Comparison of ENCODE assay signal across 15 mouse cellular contexts in genomic region chr7:118849543-118850250, GRCm38 (mm10). TPM values are rescaled to one million over a fixed set of nuclear protein-coding genes. Genes with fewer than 3 reads are reported as not detected.
A peak's percentile ranks its signal among the peaks of the same experiment; 100 is the strongest.
DNase-seq lines count a peak whose midpoint lies in the region; ATAC-seq and TF ChIP-seq lines count a peak whose summit lies in the region.
"Had no signal": no experiment of that assay in that cellular context is flagged by ENCODE, and none has a peak within 500 bp of the region (broad histone marks: within the 10 kb centered on the region; RNA-seq: fewer than 3 reads in every experiment).

No protein-coding gene starts in this region.

- DNase-seq in heart, adult 2 months: no peak
- no peak for DNase-seq in kidney, postnatal 0 days (ENCODE audit: low spot score)
- no peak for DNase-seq in kidney, postnatal 25 days
- DNase-seq in testis, postnatal 14 days (ENCODE audit: low spot score): no peak
- no peak for DNase-seq in stomach, postnatal 0 days (ENCODE audit: low spot score)
- DNase-seq in layer of hippocampus, postnatal 10 days (ENCODE audit: low spot score in 2 of 2): no peak
- DNase-seq: cerebellum, postnatal 14 days; gastrocnemius, postnatal 36 days; right cerebral cortex, postnatal 14 days had no signal

- TF ChIP-seq CTCF in heart, adult 2 months (IDR thresholded peaks at IDR 0.05): no peak
- TF ChIP-seq CTCF in kidney, postnatal 0 days (IDR thresholded peaks at IDR 0.05; ENCODE audit: low read depth): no peak
- TF ChIP-seq CTCF in testis, adult 2 months (IDR thresholded peaks at IDR 0.05; ENCODE audit: control insufficient read depth, insufficient read depth, insufficient replicate concordance, low read depth, low read length): no peak
- TF ChIP-seq CTCF in stomach, postnatal 0 days (IDR thresholded peaks at IDR 0.05; ENCODE audit: low read depth): no peak

- peaks cover 17% of the 10 kb centered on the region for H3K4me1 ChIP-seq in heart, embryonic 11.5 days (ENCODE audit: control insufficient read depth, insufficient read depth, low read length)
- H3K4me1 ChIP-seq in heart, adult 2 months (ENCODE audit: control insufficient read depth, insufficient read depth, low read length): peaks cover 12% of the 10 kb centered on the region
- H3K4me1 ChIP-seq in kidney, postnatal 0 days (replicated peaks; ENCODE audit: insufficient read depth, low read length): peaks cover 12% of the 10 kb centered on the region; the same call in 1 of the 2 replicates
- H3K4me1 ChIP-seq in testis, adult 2 months (ENCODE audit: control insufficient read depth, insufficient read depth, low read length): no peaks in the 10 kb centered on the region; the same call in none of the 2 replicates
- no peaks in the 10 kb centered on the region; the same call in 1 of the 2 replicates for H3K4me1 ChIP-seq in stomach, postnatal 0 days (replicated peaks; ENCODE audit: control insufficient read depth, insufficient read depth)

- TF ChIP-seq POLR2A in heart, adult 2 months (IDR thresholded peaks at IDR 0.05; ENCODE audit: insufficient read depth, low read depth, low read length): no peak
- no peak for TF ChIP-seq POLR2A in testis, adult 2 months (IDR thresholded peaks at IDR 0.05; ENCODE audit: control insufficient read depth, low read depth, low read length)

- ATAC-seq in heart, embryonic 11.5 days (replicated peaks; ENCODE audit: insufficient number of reproducible peaks, low FRiP score, low TSS enrichment): no peak
- no peak for ATAC-seq in kidney, postnatal 0 days (replicated peaks; ENCODE audit: low FRiP score, low read depth)
- no peak for ATAC-seq in stomach, postnatal 0 days (ENCODE audit: low FRiP score, low TSS enrichment)
- ATAC-seq: hindbrain, embryonic 16.5 days; midbrain, embryonic 15.5 days had no signal

- peak overlapping the region; percentile 79 for H3K27ac ChIP-seq in heart, embryonic 11.5 days (ENCODE audit: low read depth, low read length)
- H3K27ac ChIP-seq in heart, adult 2 months: no peak overlapping the region
- H3K27ac ChIP-seq in kidney, postnatal 0 days: peak overlapping the region; percentile 62
- peak overlapping the region; percentile 76 for H3K27ac ChIP-seq in testis, adult 2 months (ENCODE audit: control insufficient read depth, insufficient read depth, low read depth, low read length)
- peak overlapping the region; percentile 45; the same call in 1 of the 2 replicates for H3K27ac ChIP-seq in stomach, postnatal 0 days (replicated peaks)
- H3K27ac ChIP-seq: embryonic facial prominence, embryonic 10.5 days; midbrain, embryonic 15.5 days; neural tube, embryonic 12.5 days had no signal

- no peak for TF ChIP-seq EP300 in heart, adult 2 months (IDR thresholded peaks at IDR 0.05; ENCODE audit: insufficient read depth, low read depth, low read length)
- TF ChIP-seq EP300 in stomach, postnatal 0 days (optimal IDR thresholded peaks at IDR 0.05): no peak

- H3K9me3 ChIP-seq in heart, embryonic 11.5 days (replicated peaks; ENCODE audit: control insufficient read depth, low read length): no peaks in the 10 kb centered on the region
- H3K9me3 ChIP-seq in kidney, postnatal 0 days (replicated peaks; ENCODE audit: low read length): no peaks in the 10 kb centered on the region
- H3K9me3 ChIP-seq in stomach, postnatal 0 days (ENCODE audit: control insufficient read depth, low read length): no peaks in the 10 kb centered on the region
- H3K9me3 ChIP-seq: embryonic facial prominence, embryonic 10.5 days; midbrain, embryonic 15.5 days; neural tube, embryonic 12.5 days had no signal

- peaks cover 38% of the 10 kb centered on the region for H3K36me3 ChIP-seq in heart, embryonic 11.5 days (ENCODE audit: control insufficient read depth, insufficient read depth, low read length)
- peaks cover 9% of the 10 kb centered on the region for H3K36me3 ChIP-seq in heart, adult 2 months (ENCODE audit: control insufficient read depth, insufficient read depth, low read length)
- H3K36me3 ChIP-seq in kidney, postnatal 0 days (ENCODE audit: insufficient read depth, low read length): peaks cover 59% of the 10 kb centered on the region
- no peaks in the 10 kb centered on the region; the same call in 1 of the 2 replicates for H3K36me3 ChIP-seq in testis, adult 2 months (ENCODE audit: control insufficient read depth, insufficient read depth, low read length)
- H3K36me3 ChIP-seq in stomach, postnatal 0 days (ENCODE audit: control insufficient read depth, insufficient read depth, low read length): peaks cover 20% of the 10 kb centered on the region

- intact Hi-C loops in heart, adult 2 months (cut with DNase I): no loop called here

- no peaks in the 10 kb centered on the region for H3K27me3 ChIP-seq in heart, embryonic 11.5 days (ENCODE audit: control insufficient read depth, insufficient read depth, low read length)
- H3K27me3 ChIP-seq in heart, adult 2 months (ENCODE audit: control insufficient read depth, insufficient read depth, low read length): no peaks in the 10 kb centered on the region
- H3K27me3 ChIP-seq in kidney, postnatal 0 days (ENCODE audit: insufficient read depth, low read length): no peaks in the 10 kb centered on the region
- no peaks in the 10 kb centered on the region for H3K27me3 ChIP-seq in testis, adult 2 months (ENCODE audit: control insufficient read depth, insufficient read depth, low read length)
- no peaks in the 10 kb centered on the region for H3K27me3 ChIP-seq in stomach, postnatal 0 days (ENCODE audit: control insufficient read depth, insufficient read depth, low read length)
- H3K27me3 ChIP-seq: midbrain, embryonic 15.5 days; neural tube, embryonic 12.5 days had no signal

- H3K9ac ChIP-seq in heart, embryonic 11.5 days (ENCODE audit: low read depth, low read length): no peak overlapping the region
- no peak overlapping the region for H3K9ac ChIP-seq in heart, adult 2 months (ENCODE audit: low read depth, low read length)
- H3K9ac ChIP-seq in kidney, postnatal 0 days (ENCODE audit: low read depth, low read length): no peak overlapping the region
- H3K9ac ChIP-seq in stomach, postnatal 0 days (ENCODE audit: low read length): no peak overlapping the region
- H3K9ac ChIP-seq: midbrain, embryonic 15.5 days; neural tube, embryonic 12.5 days had no signal

- WGBS in heart, embryonic 11.5 days (ENCODE audit: insufficient replicate concordance): 74% methylated on average over 5 of the region's 5 CpGs
- 77% methylated on average over 5 of the region's 5 CpGs for WGBS in heart, adult 2 months
- WGBS in kidney, postnatal 0 days: 68% methylated on average over 5 of the region's 5 CpGs
- 49% methylated on average over 5 of the region's 5 CpGs for WGBS in stomach, postnatal 0 days

- H3K4me2 ChIP-seq in heart, embryonic 11.5 days: no peak overlapping the region
- no peak overlapping the region for H3K4me2 ChIP-seq in kidney, postnatal 0 days (ENCODE audit: low read length)
- no peak overlapping the region for H3K4me2 ChIP-seq in stomach, postnatal 0 days (replicated peaks; ENCODE audit: low read depth)
- H3K4me2 ChIP-seq: midbrain, embryonic 15.5 days; neural tube, embryonic 12.5 days had no signal

- no peaks in the 10 kb centered on the region for H3K79me2 ChIP-seq in heart, adult 2 months (replicated peaks; ENCODE audit: control insufficient read depth, insufficient read depth, low read length)

- no peak overlapping the region for H3K4me3 ChIP-seq in heart, embryonic 11.5 days (ENCODE audit: low read depth, low read length)
- H3K4me3 ChIP-seq in heart, adult 2 months: no peak overlapping the region
- H3K4me3 ChIP-seq in kidney, postnatal 0 days (replicated peaks; ENCODE audit: low read depth, low read length): no peak overlapping the region
- no peak overlapping the region for H3K4me3 ChIP-seq in testis, adult 2 months (ENCODE audit: control insufficient read depth, low read depth, low read length)
- no peak overlapping the region for H3K4me3 ChIP-seq in stomach, postnatal 0 days (ENCODE audit: low read depth, low read length)
- H3K4me3 ChIP-seq: embryonic facial prominence, embryonic 10.5 days; midbrain, embryonic 15.5 days; neural tube, embryonic 12.5 days had no signal

RNA-seq across cellular contexts. Expression of gene Iqck, which starts 5.9 kb away (rescaled TPM):
- polyA plus RNA-seq in heart, embryonic 11.5 days (2014; fragmentation: Nextera tagmentation; extraction: Ambion mirVana): 1.00 and 1.2 TPM in 2 replicates
- total RNA-seq in heart, adult 2 months (2021): under 1 TPM; 0.29 to 0.32 TPM
- 0.70 and 0.88 TPM in 2 replicates for polyA plus RNA-seq in heart, adult 2 months (2012; rRNA removed)
- 2.5 and 2.9 TPM in 2 replicates for polyA plus RNA-seq in kidney, postnatal 0 days (2015; fragmentation: Nextera tagmentation; extraction: Ambion mirVana)
- 41.3 and 47.7 TPM in 2 replicates for polyA plus RNA-seq in testis, adult 2 months (2012; rRNA removed)
- polyA plus RNA-seq in stomach, postnatal 0 days (2015; fragmentation: Nextera tagmentation; extraction: Ambion mirVana): 1.1 and 1.5 TPM in 2 replicates
- 1 to 10 TPM; 3.3 to 4.5 TPM for total RNA-seq in layer of hippocampus, postnatal 10 days (2021)

RNA-seq across cellular contexts. Expression of gene Knop1, which starts 6.4 kb away (rescaled TPM):
- polyA plus RNA-seq in heart, embryonic 11.5 days (2014; fragmentation: Nextera tagmentation; extraction: Ambion mirVana): 65.1 and 78.1 TPM in 2 replicates
- 10 to 100 TPM; 13.7 to 14.0 TPM for total RNA-seq in heart, adult 2 months (2021)
- polyA plus RNA-seq in heart, adult 2 months (2012; rRNA removed): 5.3 and 9.8 TPM in 2 replicates
- polyA plus RNA-seq in kidney, postnatal 0 days (2015; fragmentation: Nextera tagmentation; extraction: Ambion mirVana): 101 TPM in 2 replicates
- polyA plus RNA-seq in testis, adult 2 months (2012; rRNA removed): 26.1 and 34.7 TPM in 2 replicates
- polyA plus RNA-seq in stomach, postnatal 0 days (2015; fragmentation: Nextera tagmentation; extraction: Ambion mirVana): 41.7 and 51.4 TPM in 2 replicates
- total RNA-seq in layer of hippocampus, postnatal 10 days (2021): 10 to 100 TPM; 36.3 to 36.5 TPM

Comparison
In these comparisons a context has a peak if more than half of its experiments do, and no peak if none do; other contexts are left out.
1. RNA of gene Iqck, which starts 5.9 kb away (polyA plus RNA-seq): 41.3 to 47.7 TPM in testis, adult 2 months; 2.5 to 2.9 TPM in kidney, postnatal 0 days, 1.00 to 1.2 TPM in heart, embryonic 11.5 days, 1.1 to 1.5 TPM in stomach, postnatal 0 days and 0.70 to 0.88 TPM in heart, adult 2 months; every median in the first group is over 10 times any median in the second.